Mouse (Mus musculus): ENCODE measurements around the gene Ppp2r5a. TPM values are rescaled to one million over a fixed set of nuclear protein-coding genes. Genes with fewer than 3 reads are reported as not detected.

Gene Ppp2r5a
- total RNA-seq, 2 experiments from 2014 or later: 65.0 to 80.1 TPM

GRCm38 (mm10) chr1:191328019-191328441 is 75.0 kb downstream of the Ppp2r5a start:
- no peak overlapping the region for H3K4me3 ChIP-seq
- no peak overlapping the region for H3K27ac ChIP-seq
- TF ChIP-seq CTCF (IDR thresholded peaks at IDR 0.05): no peak
- peak; percentile 21 for DNase-seq
- intact Hi-C loops (cut with DNase I): no loop called here

DNA sequence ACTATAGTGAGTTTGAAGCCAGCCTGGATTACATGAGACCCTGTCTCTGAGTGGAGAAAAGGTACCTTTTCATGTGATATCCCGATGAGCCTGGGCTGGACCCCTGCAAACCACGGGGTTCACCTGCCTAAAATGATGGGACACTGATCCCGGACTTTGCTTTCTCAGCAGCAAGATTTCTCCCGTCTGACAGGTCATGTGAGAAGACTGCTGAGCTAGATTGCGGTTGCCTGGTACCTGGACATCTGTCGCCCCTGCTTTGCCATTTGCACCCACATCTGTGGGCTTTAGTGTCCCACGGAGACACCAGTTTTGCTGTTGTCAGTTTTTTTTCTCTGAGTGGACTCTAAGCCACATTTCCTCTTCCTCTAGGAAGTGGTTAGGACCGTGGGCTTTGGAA is 75.8 kb downstream of the Ppp2r5a start:
- no peak for TF ChIP-seq CTCF (IDR thresholded peaks at IDR 0.05)
- intact Hi-C loops (cut with DNase I): no loop called here

GRCm38 (mm10) chr1:191326233-191326882 is 76.7 kb downstream of the Ppp2r5a start:
- H3K27ac ChIP-seq: peak overlapping the region; percentile 87
- H3K4me3 ChIP-seq: peak overlapping the region; percentile 77
- intact Hi-C loops (cut with DNase I): no loop called here
- DNase-seq: peak; percentile 55
- TF ChIP-seq CTCF (IDR thresholded peaks at IDR 0.05): no peak

More for the DNA sequence above, 75.8 kb downstream of the Ppp2r5a start:
- Histone ChIP-seq H3K27ac (no peak overlapping the region), H3K4me3 (no peak overlapping the region)
- DNase-seq: peak; percentile 11

GRCm38 (mm10) chr1:191325726-191326232 is 77.3 kb downstream of the Ppp2r5a start, which contains the start of gene Tmem206:
TSS of gene Tmem206 (plus strand) at chr1:191325912.
- Histone ChIP-seq H3K27ac (peak within 1 kb of the TSS; percentile 87), H3K4me3 (peak within 1 kb of the TSS; percentile 77)
- intact Hi-C loops (cut with DNase I): no loop called here
- TF ChIP-seq CTCF (IDR thresholded peaks at IDR 0.05): no peak
- peak; percentile 95 for DNase-seq

GRCm38 (mm10) chr1:191324733-191325590 is 78.1 kb downstream of the Ppp2r5a start:
- peak overlapping the region; percentile 77 for H3K4me3 ChIP-seq
- intact Hi-C loops (cut with DNase I): no loop called here
- DNase-seq: peak; percentile 16
- peak overlapping the region; percentile 87 for H3K27ac ChIP-seq
- TF ChIP-seq CTCF (IDR thresholded peaks at IDR 0.05): no peak

DNA sequence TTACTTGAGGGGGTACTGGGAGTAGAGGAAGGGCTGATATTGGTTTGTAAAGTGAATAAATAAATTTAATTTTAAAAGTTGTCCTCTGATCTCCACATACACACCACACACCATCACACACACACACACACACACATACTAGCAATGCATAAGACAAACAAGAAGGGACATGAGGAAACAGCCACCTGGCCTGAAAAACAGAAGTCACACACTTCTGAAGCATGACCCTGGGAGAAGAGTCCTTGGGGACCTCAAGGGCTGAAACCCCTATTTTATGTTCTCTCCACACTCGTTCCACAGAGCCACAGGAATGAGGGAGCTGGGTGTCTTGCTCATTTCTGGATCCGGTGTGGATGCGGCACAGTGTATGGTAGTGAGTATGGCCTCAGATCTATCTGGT is 79.7 kb downstream of the Ppp2r5a start:
- no peak for TF ChIP-seq CTCF (IDR thresholded peaks at IDR 0.05)

GRCm38 (mm10) chr1:191318686-191319085 is 84.4 kb downstream of the Ppp2r5a start:
- peak; percentile 20 for DNase-seq
- Histone ChIP-seq H3K27ac (peak overlapping the region; percentile 51; the same call in 1 of the 2 replicates), H3K4me3 (no peak overlapping the region)
- intact Hi-C loops (cut with DNase I): no loop called here
- no peak for TF ChIP-seq CTCF (IDR thresholded peaks at IDR 0.05)

More for the DNA sequence above, 79.7 kb downstream of the Ppp2r5a start:
- intact Hi-C loops (cut with DNase I): no loop called here
- DNase-seq: no peak
- Histone ChIP-seq H3K4me3 (no peak overlapping the region), H3K27ac (no peak overlapping the region)

GRCm38 (mm10) chr1:191317591-191318196 is 85.4 kb downstream of the Ppp2r5a start, which contains the start of gene Nenf:
TSS of gene Nenf (minus strand) at chr1:191318194.
- Histone ChIP-seq H3K4me3 (peak within 1 kb of the TSS; percentile 81), H3K27ac (peak within 1 kb of the TSS; percentile 95)
- intact Hi-C loops (cut with DNase I): no loop called here
- peak; percentile 48 for TF ChIP-seq CTCF (IDR thresholded peaks at IDR 0.05)
- peak; percentile 88 for DNase-seq

DNA sequence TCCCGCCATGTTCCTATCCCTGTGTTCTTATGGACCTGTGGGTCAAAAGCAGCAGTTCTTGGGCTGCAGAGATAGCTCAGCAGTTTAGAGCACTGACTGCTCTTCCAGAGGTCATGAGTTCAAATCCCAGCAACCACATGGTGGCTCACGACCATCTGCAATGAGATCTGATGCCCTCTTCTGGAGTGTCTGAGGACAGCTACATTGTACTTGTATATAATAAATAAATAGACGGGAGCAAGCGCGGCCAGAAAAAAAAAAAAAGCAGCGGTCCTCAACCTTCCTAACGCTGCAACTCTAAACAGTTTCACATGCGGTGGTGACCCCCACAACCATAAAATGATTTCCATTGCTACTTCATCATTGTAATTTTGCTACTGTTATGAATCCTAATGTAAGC is 86.3 kb downstream of the Ppp2r5a start:
- DNase-seq: no peak
- intact Hi-C loops (cut with DNase I): no loop called here
- Histone ChIP-seq H3K4me3 (peak overlapping the region; percentile 81), H3K27ac (peak overlapping the region; percentile 95)
- no peak; the same call in 1 of the 2 replicates for TF ChIP-seq CTCF (IDR thresholded peaks at IDR 0.05)

DNA sequence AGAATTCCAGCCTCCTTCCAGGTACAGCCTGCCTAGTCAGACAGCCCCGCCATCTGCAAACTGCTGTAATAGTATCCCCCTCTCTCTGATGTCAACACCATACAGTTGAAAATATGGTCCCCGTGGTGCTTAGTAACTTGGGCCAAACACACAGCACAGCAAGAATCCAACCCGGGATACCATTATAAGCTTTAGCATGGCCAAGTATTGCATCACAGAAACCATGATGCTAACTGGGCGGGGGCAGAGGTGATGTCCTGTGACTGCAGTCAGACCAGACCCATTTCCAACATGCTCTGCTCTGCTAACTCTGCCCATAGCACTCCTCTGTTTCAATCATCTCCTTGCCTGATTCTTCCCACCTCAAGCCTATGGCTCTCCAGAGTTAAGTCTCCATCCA is 89.1 kb downstream of the Ppp2r5a start:
- intact Hi-C loops (cut with DNase I): loop anchor here (2.0 to 5.0 kb wide), 3 partner anchors 33 to 508 kb away; partner anchors contain the start of gene Nek2
- Histone ChIP-seq H3K27ac (peak overlapping the region; percentile 12; the same call in 1 of the 2 replicates), H3K4me3 (no peak overlapping the region)
- no peak for TF ChIP-seq CTCF (IDR thresholded peaks at IDR 0.05)
- no peak for DNase-seq

DNA sequence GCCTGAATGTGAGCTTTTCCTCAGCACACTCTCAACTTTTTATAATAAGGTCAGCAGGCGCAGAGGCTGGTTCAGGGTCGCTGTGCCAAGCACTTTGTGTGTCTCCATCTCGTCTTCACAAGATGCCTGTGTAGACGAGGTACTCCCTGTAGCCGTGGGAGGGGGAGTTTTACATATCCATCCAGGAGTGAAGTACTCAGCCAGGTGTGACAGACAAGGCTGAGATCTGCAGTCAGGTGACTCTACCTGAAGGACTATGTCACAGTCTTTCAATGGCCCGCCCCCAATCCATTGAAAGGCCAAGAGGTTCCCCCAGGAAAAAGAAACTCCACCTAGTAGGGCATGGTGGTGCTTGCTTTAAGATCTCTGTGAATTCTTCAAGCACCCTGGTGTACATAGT is 89.9 kb downstream of the Ppp2r5a start:
- Histone ChIP-seq H3K4me3 (peak overlapping the region; percentile 78), H3K27ac (peak overlapping the region; percentile 92)
- no peak for TF ChIP-seq CTCF (IDR thresholded peaks at IDR 0.05)
- intact Hi-C loops (cut with DNase I): loop anchor here (2.0 to 5.0 kb wide), 3 partner anchors 34 to 509 kb away; partner anchors contain the start of gene Nek2
- no peak for DNase-seq

- Histone ChIP-seq H3K27ac (peak overlapping the region; percentile 92), H3K4me3 (peak overlapping the region; percentile 78)
- peak; percentile 88 for DNase-seq
- intact Hi-C loops (cut with DNase I): loop anchor here (2.0 to 5.0 kb wide), 3 partner anchors 35 to 510 kb away; partner anchors contain the start of gene Nek2
- TF ChIP-seq CTCF (IDR thresholded peaks at IDR 0.05): peak; percentile 90
Measured at GRCm38 (mm10) chr1:191312513-191312941, 90.5 kb downstream of the Ppp2r5a start.

All from gastrocnemius, adult 2 months (tissue).